Mouse (Mus musculus): ENCODE results near the gene Clec4d.

- TF ChIP-seq CTCF (IDR thresholded peaks at IDR 0.05; ENCODE audit: low read depth) (no peak), EP300 (IDR thresholded peaks at IDR 0.05; ENCODE audit: low read depth) (no peak)
Measured at GRCm38 (mm10) chr6:123237582-123237981, 24.3 kb upstream of the Clec4d start.

All from liver, embryonic 14.5 days (tissue).